Mouse (Mus musculus) cerebellum, adult 2 months (tissue): ENCODE measurements around the gene Slc7a11.

ENCODE experiments used
- CTCF ChIP-seq: fragments of 200-500 bp; IDR thresholded peaks from 2 replicates; pipeline ENCODE4 v1.5.1; 2011; ENCODE audit warnings: low read depth, mild to moderate bottlenecking, control low read depth, low read length, moderate library complexity, borderline replicate concordance; ENCODE audit not compliant: insufficient read depth
- POLR2A ChIP-seq: fragments of 200-500 bp; IDR thresholded peaks from 2 replicates; pipeline ENCODE4 v1.6.1; 2011; ENCODE audit warnings: low read length, control low read depth, borderline replicate concordance; ENCODE audit not compliant: insufficient read depth

DNA sequence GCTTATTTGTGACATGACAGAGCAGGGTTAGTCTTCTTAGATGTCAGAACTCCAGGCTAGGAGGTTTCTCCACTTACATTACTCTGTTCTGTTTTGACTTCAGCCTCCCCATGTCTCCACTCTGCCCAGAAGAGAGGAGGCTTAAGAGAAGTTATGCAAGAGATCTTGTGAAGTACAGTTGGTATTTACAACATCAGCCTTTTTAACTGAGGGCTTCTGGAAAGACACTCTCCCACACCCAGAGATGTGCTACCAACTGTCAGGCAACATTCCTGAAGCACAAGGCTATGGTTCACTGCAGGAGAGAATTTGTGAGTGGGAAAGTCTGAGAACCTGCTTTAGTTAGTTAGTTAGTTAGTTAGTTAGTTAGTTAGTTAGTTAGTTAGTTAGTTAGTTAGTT lies 171.2 kb downstream of the Slc7a11 start:
- TF ChIP-seq CTCF (no peak), POLR2A (no peak)
